Mouse (Mus musculus): Measurements from ENCODE around the gene Arl16. TPM values are rescaled to one million over a fixed set of nuclear protein-coding genes. Genes with fewer than 3 reads are reported as not detected.

Arl16 gene
- polyA plus RNA-seq, 1 experiment, result 26.4 TPM

DNA sequence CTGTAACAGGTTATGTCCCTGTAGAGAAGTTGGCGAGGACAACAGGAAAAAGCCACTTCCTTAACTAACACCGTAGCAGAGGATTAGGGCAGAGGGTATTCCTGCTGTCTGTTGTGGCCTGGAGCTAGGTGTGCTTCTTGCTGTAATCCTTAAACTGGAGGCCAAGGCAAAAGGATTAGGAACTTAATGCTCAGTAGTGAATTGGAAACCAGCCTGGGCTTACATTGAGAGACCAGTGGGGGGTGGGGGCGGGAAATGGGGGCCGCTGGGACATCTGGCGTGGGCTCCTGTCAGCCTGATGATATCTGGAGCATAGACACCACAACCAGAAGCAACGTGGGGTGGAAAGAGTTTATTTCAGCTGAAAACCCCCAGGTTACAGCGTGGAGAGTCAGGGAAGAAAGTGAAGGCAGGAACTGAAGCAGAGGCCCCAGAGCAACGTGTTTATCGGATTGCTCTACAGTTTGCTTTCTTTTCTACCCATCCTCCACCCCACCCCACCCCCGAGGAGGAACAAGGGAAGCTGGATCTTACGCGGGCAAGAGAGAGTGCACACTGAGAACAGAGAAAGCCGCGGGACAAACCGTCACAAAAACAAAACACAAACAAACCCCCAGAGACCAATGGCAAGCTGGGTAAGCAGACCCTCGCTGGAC lies 43.1 kb upstream of the Arl16 start:
- H3ac ChIP-seq (ENCODE audit: control insufficient read depth, insufficient read length, low read depth), result no peak overlapping the region

DNA sequence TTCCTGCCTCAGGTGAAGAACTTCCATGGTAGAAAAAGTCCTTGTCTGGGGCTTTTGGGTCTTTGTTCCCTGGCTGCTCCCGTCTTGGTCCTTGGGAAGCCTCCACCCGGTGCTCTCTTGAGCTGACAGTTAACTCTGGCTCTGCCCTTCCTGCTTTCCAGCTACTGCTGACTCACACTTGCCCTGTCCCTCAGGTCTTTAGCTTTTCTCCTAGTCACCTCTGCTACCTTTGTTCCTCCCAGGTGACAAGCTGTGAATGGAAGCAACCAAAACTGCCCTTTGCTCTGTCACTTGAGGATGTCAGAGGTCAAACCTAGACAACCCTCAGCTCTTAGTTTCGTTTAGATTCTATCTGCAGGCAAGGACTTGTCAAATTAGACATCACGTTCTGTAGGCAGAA lies 42.5 kb upstream of the Arl16 start:
- H3K27me3 ChIP-seq (ENCODE audit: control insufficient read depth, insufficient read depth, insufficient read length), result no peaks in the 10 kb centered on the region
- H3K79me2 ChIP-seq (ENCODE audit: control insufficient read depth, insufficient read depth), result no peaks in the 10 kb centered on the region
- H3K36me3 ChIP-seq (ENCODE audit: control insufficient read depth, insufficient read depth), result no peaks in the 10 kb centered on the region
- no peak overlapping the region for H3K4me3 ChIP-seq (ENCODE audit: insufficient read depth, poor library complexity, severe bottlenecking)
- H3ac ChIP-seq (ENCODE audit: control insufficient read depth, insufficient read length, low read depth), result no peak overlapping the region
- TF ChIP-seq CEBPB (IDR thresholded peaks at IDR 0.05; ENCODE audit: low read depth) (no peak), CTCF (IDR thresholded peaks at IDR 0.05; ENCODE audit: control insufficient read depth, insufficient read depth, insufficient read length) (no peak), MYOG (IDR thresholded peaks at IDR 0.05; ENCODE audit: control insufficient read depth, extremely low read depth, insufficient read length) (no peak), FOSL1 (IDR thresholded peaks at IDR 0.05; ENCODE audit: insufficient read depth, low read length, poor library complexity, severe bottlenecking) (no peak), MYOD1 (IDR thresholded peaks at IDR 0.05; ENCODE audit: control insufficient read depth, insufficient read length, low read depth) (no peak), MAX (IDR thresholded peaks at IDR 0.05) (no peak), USF1 (IDR thresholded peaks at IDR 0.05; ENCODE audit: low read depth) (no peak)
- no peaks in the 10 kb centered on the region for H3K79me3 ChIP-seq (ENCODE audit: low read depth)

More for the DNA sequence above, 43.1 kb upstream of the Arl16 start:
- TF ChIP-seq MYOG (IDR thresholded peaks at IDR 0.05; ENCODE audit: control insufficient read depth, extremely low read depth, insufficient read length) (no peak), USF1 (IDR thresholded peaks at IDR 0.05; ENCODE audit: low read depth) (no peak), MAX (IDR thresholded peaks at IDR 0.05) (no peak), CTCF (IDR thresholded peaks at IDR 0.05; ENCODE audit: control insufficient read depth, insufficient read depth, insufficient read length) (no peak), FOSL1 (IDR thresholded peaks at IDR 0.05; ENCODE audit: insufficient read depth, low read length, poor library complexity, severe bottlenecking) (no peak), CEBPB (IDR thresholded peaks at IDR 0.05; ENCODE audit: low read depth) (no peak), MYOD1 (IDR thresholded peaks at IDR 0.05; ENCODE audit: control insufficient read depth, insufficient read length, low read depth) (no peak)
- H3K4me3 ChIP-seq (ENCODE audit: insufficient read depth, poor library complexity, severe bottlenecking), result no peak overlapping the region
- no peaks in the 10 kb centered on the region for H3K27me3 ChIP-seq (ENCODE audit: control insufficient read depth, insufficient read depth, insufficient read length)
- H3K36me3 ChIP-seq (ENCODE audit: control insufficient read depth, insufficient read depth), result no peaks in the 10 kb centered on the region
- H3K79me3 ChIP-seq (ENCODE audit: low read depth), result no peaks in the 10 kb centered on the region
- no peaks in the 10 kb centered on the region for H3K79me2 ChIP-seq (ENCODE audit: control insufficient read depth, insufficient read depth)

DNA sequence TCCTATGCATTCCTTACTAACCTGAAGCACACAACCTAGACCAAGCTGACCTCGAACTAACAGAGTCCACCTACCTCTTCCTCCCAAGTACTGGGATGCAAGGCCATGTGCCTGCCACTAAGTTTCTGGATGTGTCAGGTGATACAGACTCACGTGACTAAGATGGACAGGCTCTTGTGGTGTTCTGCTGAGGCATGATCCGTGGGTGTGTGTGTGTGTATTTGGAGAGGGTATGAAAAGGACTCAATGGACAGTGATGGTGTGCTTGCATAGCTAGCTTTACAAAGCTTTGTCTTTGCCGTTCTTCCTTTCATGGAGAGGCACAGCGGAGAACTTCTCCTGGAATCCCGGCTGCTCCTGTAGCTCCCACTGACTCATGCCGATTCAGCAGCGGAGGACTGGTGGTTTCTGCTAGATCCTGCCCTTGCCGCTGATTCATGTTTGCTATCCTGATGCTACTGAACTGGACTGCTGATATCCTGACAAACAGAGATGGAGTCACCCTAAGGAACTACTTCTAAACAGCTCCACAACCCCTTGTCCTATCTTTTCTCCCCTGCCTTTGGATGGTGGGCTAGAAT lies 41.0 kb upstream of the Arl16 start:
- TF ChIP-seq CEBPB (IDR thresholded peaks at IDR 0.05; ENCODE audit: low read depth), result no peak
- no peak for TF ChIP-seq CTCF (IDR thresholded peaks at IDR 0.05; ENCODE audit: control insufficient read depth, insufficient read depth, insufficient read length)
- peak; percentile 14 for TF ChIP-seq MAX (IDR thresholded peaks at IDR 0.05)
- TF ChIP-seq FOSL1 (IDR thresholded peaks at IDR 0.05; ENCODE audit: insufficient read depth, low read length, poor library complexity, severe bottlenecking), result no peak
- TF ChIP-seq MYOD1 (IDR thresholded peaks at IDR 0.05; ENCODE audit: control insufficient read depth, insufficient read length, low read depth), result no peak
- TF ChIP-seq USF1 (IDR thresholded peaks at IDR 0.05; ENCODE audit: low read depth), result peak; percentile 76
- no peak for TF ChIP-seq MYOG (IDR thresholded peaks at IDR 0.05; ENCODE audit: control insufficient read depth, extremely low read depth, insufficient read length)
- no peak overlapping the region for H3ac ChIP-seq (ENCODE audit: control insufficient read depth, insufficient read length, low read depth)
- H3K36me3 ChIP-seq (ENCODE audit: control insufficient read depth, insufficient read depth), result no peaks in the 10 kb centered on the region
- no peak overlapping the region for H3K4me3 ChIP-seq (ENCODE audit: insufficient read depth, poor library complexity, severe bottlenecking)
- H3K27me3 ChIP-seq (ENCODE audit: control insufficient read depth, insufficient read depth, insufficient read length), result no peaks in the 10 kb centered on the region
- H3K79me2 ChIP-seq (ENCODE audit: control insufficient read depth, insufficient read depth), result no peaks in the 10 kb centered on the region
- H3K79me3 ChIP-seq (ENCODE audit: low read depth), result no peaks in the 10 kb centered on the region

DNA sequence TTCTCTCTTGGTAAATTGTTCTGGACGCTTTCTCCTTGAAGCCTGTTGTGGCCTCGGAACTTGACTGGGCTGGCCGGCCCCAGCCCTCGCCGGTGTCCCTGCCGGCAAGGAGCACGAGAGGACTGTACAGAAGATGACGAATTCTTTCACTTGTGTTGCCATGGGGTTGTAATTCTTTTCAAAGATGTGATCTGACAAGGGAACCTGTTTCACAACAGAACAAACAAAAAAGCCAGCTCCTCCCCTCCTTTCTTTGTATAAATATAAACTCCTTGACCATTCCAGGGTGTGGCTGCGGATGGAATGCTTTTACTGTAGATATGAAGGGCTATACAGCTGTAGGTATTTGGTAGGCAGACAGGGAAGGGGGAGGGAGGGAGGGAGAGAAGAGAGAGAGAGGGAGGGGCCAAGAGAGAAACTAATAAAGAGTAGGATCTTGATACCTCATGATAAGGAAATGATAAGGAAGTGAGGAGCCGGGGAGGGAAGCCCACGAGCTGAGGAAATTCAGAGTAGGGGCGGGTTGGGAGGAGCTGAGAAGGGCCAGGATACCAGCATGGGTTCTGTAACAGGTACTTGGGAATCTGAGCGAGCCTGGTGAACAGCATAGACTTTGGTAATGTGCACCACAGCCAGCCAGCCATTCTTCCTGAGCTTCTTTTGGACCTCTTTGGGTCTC lies 40.3 kb upstream of the Arl16 start:
- H3K79me3 ChIP-seq (ENCODE audit: low read depth), result no peaks in the 10 kb centered on the region

DNA sequence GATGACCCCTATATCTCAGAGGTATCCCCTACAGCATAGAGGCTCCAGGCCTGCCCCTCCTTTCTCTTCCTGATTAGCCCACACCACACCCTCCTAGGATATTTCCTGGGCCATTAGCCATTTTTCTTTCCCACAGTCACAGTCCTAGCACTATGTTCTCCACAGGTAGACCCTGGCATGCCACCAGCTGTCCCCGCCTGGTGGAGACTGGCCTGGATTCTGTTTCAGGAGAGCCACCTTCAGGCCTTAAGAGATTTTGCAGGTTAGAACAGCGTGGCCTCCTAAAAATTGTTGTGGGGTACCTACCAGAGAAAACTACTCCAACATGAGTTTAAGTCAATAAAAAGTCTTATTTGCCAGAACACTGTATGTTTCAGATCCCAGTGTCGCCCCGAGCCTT lies 39.5 kb upstream of the Arl16 start:
- Histone ChIP-seq H3K27me3 (ENCODE audit: control insufficient read depth, insufficient read depth, insufficient read length) (no peaks in the 10 kb centered on the region), H3K79me3 (ENCODE audit: low read depth) (no peaks in the 10 kb centered on the region), H3K4me3 (ENCODE audit: insufficient read depth, poor library complexity, severe bottlenecking) (no peak overlapping the region), H3ac (ENCODE audit: control insufficient read depth, insufficient read length, low read depth) (no peak overlapping the region), H3K79me2 (ENCODE audit: control insufficient read depth, insufficient read depth) (no peaks in the 10 kb centered on the region), H3K36me3 (ENCODE audit: control insufficient read depth, insufficient read depth) (no peaks in the 10 kb centered on the region)
- TF ChIP-seq FOSL1 (IDR thresholded peaks at IDR 0.05; ENCODE audit: insufficient read depth, low read length, poor library complexity, severe bottlenecking) (no peak), MAX (IDR thresholded peaks at IDR 0.05) (no peak), MYOD1 (IDR thresholded peaks at IDR 0.05; ENCODE audit: control insufficient read depth, insufficient read length, low read depth) (no peak), CEBPB (IDR thresholded peaks at IDR 0.05; ENCODE audit: low read depth) (no peak), CTCF (IDR thresholded peaks at IDR 0.05; ENCODE audit: control insufficient read depth, insufficient read depth, insufficient read length) (no peak), USF1 (IDR thresholded peaks at IDR 0.05; ENCODE audit: low read depth) (no peak), MYOG (IDR thresholded peaks at IDR 0.05; ENCODE audit: control insufficient read depth, extremely low read depth, insufficient read length) (no peak)

More for the DNA sequence above, 40.3 kb upstream of the Arl16 start:
- Histone ChIP-seq H3K36me3 (ENCODE audit: control insufficient read depth, insufficient read depth) (no peaks in the 10 kb centered on the region), H3K4me3 (ENCODE audit: insufficient read depth, poor library complexity, severe bottlenecking) (no peak overlapping the region), H3ac (ENCODE audit: control insufficient read depth, insufficient read length, low read depth) (no peak overlapping the region), H3K27me3 (ENCODE audit: control insufficient read depth, insufficient read depth, insufficient read length) (no peaks in the 10 kb centered on the region), H3K79me2 (ENCODE audit: control insufficient read depth, insufficient read depth) (no peaks in the 10 kb centered on the region)
- TF ChIP-seq CTCF (IDR thresholded peaks at IDR 0.05; ENCODE audit: control insufficient read depth, insufficient read depth, insufficient read length), result no peak
- TF ChIP-seq CEBPB (IDR thresholded peaks at IDR 0.05; ENCODE audit: low read depth), result peak; percentile 80

Data from C2C12 (cell line).